Mouse (Mus musculus) thymus, postnatal 14 days (tissue): Measurements from ENCODE around the gene Gpr107.
"Not testable (repeated sequence)": the region's sequence is repeated elsewhere in the genome, so short reads cannot be mapped to it uniquely, and the experiment has no call there.

Experiments
- DNase-seq: peaks from one replicate; pipeline ENCODE4 v3.0.0; 2021

Gene Gpr107

GRCm38 (mm10) chr2:31160147-31160920 is 8.2 kb downstream of the Gpr107 start:
- DNase-seq, result no peak

- DNase-seq, result no peak
Observed at GRCm38 (mm10) chr2:31161620-31162019, 9.5 kb downstream of the Gpr107 start.

GRCm38 (mm10) chr2:31163361-31164118 is 11.4 kb downstream of the Gpr107 start:
- no peak for DNase-seq

GRCm38 (mm10) chr2:31164841-31165455 is 12.8 kb downstream of the Gpr107 start:
- DNase-seq, result no peak

GRCm38 (mm10) chr2:31165529-31165928 is 13.4 kb downstream of the Gpr107 start:
- DNase-seq, result no peak

- DNase-seq, result not testable (repeated sequence)
Observed at GRCm38 (mm10) chr2:31167571-31167970, 15.5 kb downstream of the Gpr107 start.

GRCm38 (mm10) chr2:31169001-31169400 is 16.9 kb downstream of the Gpr107 start:
- no peak for DNase-seq

GRCm38 (mm10) chr2:31170164-31170563 is 18.0 kb downstream of the Gpr107 start:
- no peak for DNase-seq

- peak; percentile 51 for DNase-seq
Observed at GRCm38 (mm10) chr2:31172001-31172400, 19.9 kb downstream of the Gpr107 start.

GRCm38 (mm10) chr2:31172536-31172935 is 20.4 kb downstream of the Gpr107 start:
- no peak for DNase-seq

GRCm38 (mm10) chr2:31173290-31173689 is 21.2 kb downstream of the Gpr107 start:
- DNase-seq, result peak; percentile 34

- peak; percentile 50 for DNase-seq
Observed at GRCm38 (mm10) chr2:31178593-31178992, 26.5 kb downstream of the Gpr107 start.

- DNase-seq, result peak; percentile 60
Observed at GRCm38 (mm10) chr2:31179471-31179870, 27.4 kb downstream of the Gpr107 start.

- no peak for DNase-seq
Observed at GRCm38 (mm10) chr2:31180081-31180551, 28.0 kb downstream of the Gpr107 start.

GRCm38 (mm10) chr2:31182786-31183330 is 30.7 kb downstream of the Gpr107 start:
- no peak for DNase-seq

GRCm38 (mm10) chr2:31183830-31184229 is 31.7 kb downstream of the Gpr107 start:
- peak; percentile 31 for DNase-seq

- no peak for DNase-seq
Observed at GRCm38 (mm10) chr2:31188691-31189090, 36.6 kb downstream of the Gpr107 start.

GRCm38 (mm10) chr2:31189654-31190053 is 37.5 kb downstream of the Gpr107 start:
- DNase-seq, result no peak

- no peak for DNase-seq
Observed at GRCm38 (mm10) chr2:31191765-31192164, 39.6 kb downstream of the Gpr107 start.

- peak; percentile 51 for DNase-seq
Observed at GRCm38 (mm10) chr2:31194356-31195021, 42.4 kb downstream of the Gpr107 start.

GRCm38 (mm10) chr2:31198621-31199020 is 46.5 kb downstream of the Gpr107 start:
- no peak for DNase-seq

- DNase-seq, result no peak
Observed at GRCm38 (mm10) chr2:31200051-31200450, 47.9 kb downstream of the Gpr107 start.

- DNase-seq, result no peak
Observed at GRCm38 (mm10) chr2:31201851-31202250, 49.7 kb downstream of the Gpr107 start.
